Mouse (Mus musculus) heart, postnatal 36 days (tissue): ENCODE results near the gene Olfr1423. TPM values are rescaled to one million over a fixed set of nuclear protein-coding genes. Genes with fewer than 3 reads are reported as not detected.

Source experiments
- total RNA-seq, 2 experiments: library from RNA; stranded (reverse); gene quantifications; 2 replicates each; pipeline ENCODE4 v1.2.3; 2021

The Olfr1423 gene
- total RNA-seq, 2 experiments from 2014 or later = not detected

Other genes with a start within 250 kb of the Olfr1423 start
- gene Stx3, start 221.9 kb downstream of the Olfr1423 start, total RNA-seq = 1 to 10 TPM; 4.5 to 5.7 TPM
- not detected for gene Olfr1417, start 202.1 kb downstream of the Olfr1423 start, total RNA-seq
- not detected for gene Olfr1418, start 180.3 kb downstream of the Olfr1423 start, total RNA-seq
- gene Olfr1419, start 166.2 kb downstream of the Olfr1423 start, total RNA-seq = not detected
- gene Olfr1420, start 154.8 kb downstream of the Olfr1423 start, total RNA-seq = not detected
- gene Patl1, start 128.9 kb downstream of the Olfr1423 start, total RNA-seq = 10 to 100 TPM; 26.3 to 27.3 TPM
- 100 to 1,000 TPM; 102 to 106 TPM for gene Osbp, start 75.4 kb downstream of the Olfr1423 start, total RNA-seq
- gene Olfr1424, start 21.4 kb upstream of the Olfr1423 start, total RNA-seq = not detected
- gene Olfr1425, start 36.4 kb upstream of the Olfr1423 start, total RNA-seq = not detected
- gene Olfr1426, start 50.7 kb upstream of the Olfr1423 start, total RNA-seq = not detected
- gene Olfr1427, start 62.0 kb upstream of the Olfr1423 start, total RNA-seq = not detected
- gene Olfr1428, start 74.6 kb upstream of the Olfr1423 start, total RNA-seq = not detected
- not detected for gene Olfr76, start 81.9 kb upstream of the Olfr1423 start, total RNA-seq
- gene Olfr1555-ps1, start 128.8 kb upstream of the Olfr1423 start, total RNA-seq = not detected
- gene Olfr1431, start 159.3 kb upstream of the Olfr1423 start, total RNA-seq = not detected
- gene Olfr1432, start 191.3 kb upstream of the Olfr1423 start, total RNA-seq = not detected
- gene Olfr262, start 200.3 kb upstream of the Olfr1423 start, total RNA-seq = not detected
- gene Olfr235, start 219.7 kb upstream of the Olfr1423 start, total RNA-seq = not detected
- gene Olfr1434, start 238.5 kb upstream of the Olfr1423 start, total RNA-seq = not detected